Mouse (Mus musculus) kidney, adult 8-10 months (tissue): ENCODE results near the gene Zfp57.
"Not testable (repeated sequence)": the region's sequence is repeated elsewhere in the genome, so short reads cannot be mapped to it uniquely, and the experiment has no call there.

Experiments
- DNase-seq, 2 experiments: peaks; one replicate each; pipeline ENCODE4 v3.0.0; 2022

Gene Zfp57

DNA sequence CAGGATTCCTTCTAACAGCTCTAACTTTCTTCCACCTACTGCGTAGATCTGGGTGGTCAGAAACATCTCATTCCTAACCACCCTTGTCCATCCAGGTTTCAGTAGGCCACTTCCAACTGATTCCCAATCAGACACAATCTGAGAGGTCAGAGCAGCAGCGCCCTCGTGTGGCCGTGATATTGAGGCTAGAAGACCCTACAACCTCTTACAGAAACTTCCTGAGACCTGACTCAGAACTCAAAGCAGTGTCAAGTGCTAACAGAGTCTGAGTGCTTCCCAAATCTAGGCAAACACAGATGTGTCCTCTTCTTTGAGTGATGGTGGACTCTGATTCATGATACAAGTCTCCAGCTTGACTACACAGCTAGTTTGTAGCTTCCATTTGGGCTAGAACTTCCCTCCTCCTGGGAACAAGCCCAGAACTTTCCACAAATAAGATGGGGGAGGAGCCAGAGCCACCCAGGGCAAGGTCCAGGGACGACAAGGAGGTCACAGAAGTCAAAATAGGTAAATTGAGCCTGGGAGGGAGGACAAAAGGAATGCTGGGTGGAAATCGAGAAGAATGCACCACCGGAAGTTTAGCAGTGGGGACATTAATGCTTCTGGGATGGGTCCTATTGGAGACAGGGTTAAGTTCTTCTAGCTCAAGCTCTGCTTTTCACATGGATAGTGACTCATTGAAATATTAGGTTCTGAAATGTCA is 3.8 kb upstream of the Zfp57 start:
- peak; percentile 40 to 84 for DNase-seq

DNA sequence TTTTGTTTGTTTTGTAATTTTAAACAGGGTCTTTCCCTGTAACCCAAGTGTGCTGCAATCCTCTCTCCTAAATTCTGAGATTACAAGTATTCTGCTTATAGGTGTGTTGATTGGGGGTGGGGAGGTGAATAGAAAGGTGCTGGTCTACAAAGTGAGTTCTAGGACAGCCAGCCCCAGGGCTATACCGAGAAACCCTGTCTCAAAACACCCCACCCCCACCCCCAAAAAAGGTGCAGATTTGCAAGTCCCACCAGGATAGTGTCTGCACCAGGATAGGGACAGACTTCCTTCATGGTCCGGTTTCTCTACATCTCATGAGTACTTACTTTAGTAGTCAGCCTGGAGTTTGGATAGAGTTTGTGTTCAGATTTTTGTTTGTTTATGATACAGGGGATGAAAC is 2.5 kb upstream of the Zfp57 start:
- no peak for DNase-seq

- peak; percentile 44 to 53 for DNase-seq
Observed at GRCm38 (mm10) chr17:37002364-37003330, 1.7 kb downstream of the Zfp57 start.

GRCm38 (mm10) chr17:37003366-37003765 is 2.4 kb downstream of the Zfp57 start:
- no peak for DNase-seq

DNA sequence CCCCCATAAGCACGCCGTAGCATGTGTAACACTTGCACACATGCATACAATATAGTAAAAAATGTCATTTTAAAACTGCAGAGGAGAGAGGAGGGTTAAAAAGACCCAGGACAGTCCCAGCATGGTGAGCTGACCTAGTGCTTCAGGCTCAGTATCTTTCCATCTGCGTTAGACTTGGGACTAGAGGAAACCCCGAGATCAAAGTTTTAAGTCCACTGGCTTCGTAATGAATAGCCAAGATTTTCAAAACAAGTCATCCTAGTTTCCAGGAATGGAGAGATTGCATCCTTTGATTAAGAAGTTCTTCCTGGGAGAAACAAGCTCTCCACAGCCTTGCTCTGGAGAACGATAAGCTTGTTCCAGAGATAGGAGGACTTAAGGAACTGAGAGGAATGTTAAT is 7.2 kb downstream of the Zfp57 start:
- peak; percentile 10 to 12 for DNase-seq

- DNase-seq: no peak
Observed at GRCm38 (mm10) chr17:37009460-37010042, 8.6 kb downstream of the Zfp57 start.

GRCm38 (mm10) chr17:37011719-37012118 is 10.8 kb downstream of the Zfp57 start:
- DNase-seq: no peak

GRCm38 (mm10) chr17:37012141-37012540 is 11.2 kb downstream of the Zfp57 start:
- no peak for DNase-seq

DNA sequence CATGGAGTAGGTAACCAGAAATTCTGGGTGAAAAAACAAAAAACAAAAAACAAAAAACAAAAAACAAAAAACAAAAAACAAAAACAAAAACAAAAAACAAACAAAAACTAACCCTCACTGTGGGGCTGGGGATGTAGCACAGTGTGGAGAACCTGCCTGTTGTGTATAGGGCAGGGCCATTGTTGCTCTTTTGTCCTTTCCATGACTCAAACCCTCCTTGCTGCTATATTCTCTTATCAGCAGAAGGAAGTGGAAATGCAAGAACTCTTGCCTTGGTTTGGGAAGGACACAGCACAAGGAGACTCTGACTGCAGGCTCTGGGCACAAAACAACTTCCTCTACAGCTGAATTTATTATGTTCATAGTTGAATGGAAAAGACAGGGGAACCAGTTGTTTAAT is 15.4 kb downstream of the Zfp57 start:
- DNase-seq: no peak

GRCm38 (mm10) chr17:37018328-37018727 is 17.4 kb downstream of the Zfp57 start:
- no peak for DNase-seq

- DNase-seq: not testable (repeated sequence)
Observed at GRCm38 (mm10) chr17:37019242-37019641, 18.3 kb downstream of the Zfp57 start.

- no peak for DNase-seq
Observed at GRCm38 (mm10) chr17:37022628-37023576, 21.9 kb downstream of the Zfp57 start, which contains the start of gene Mog. Mog (minus strand) TSS chr17:37023398.

DNA sequence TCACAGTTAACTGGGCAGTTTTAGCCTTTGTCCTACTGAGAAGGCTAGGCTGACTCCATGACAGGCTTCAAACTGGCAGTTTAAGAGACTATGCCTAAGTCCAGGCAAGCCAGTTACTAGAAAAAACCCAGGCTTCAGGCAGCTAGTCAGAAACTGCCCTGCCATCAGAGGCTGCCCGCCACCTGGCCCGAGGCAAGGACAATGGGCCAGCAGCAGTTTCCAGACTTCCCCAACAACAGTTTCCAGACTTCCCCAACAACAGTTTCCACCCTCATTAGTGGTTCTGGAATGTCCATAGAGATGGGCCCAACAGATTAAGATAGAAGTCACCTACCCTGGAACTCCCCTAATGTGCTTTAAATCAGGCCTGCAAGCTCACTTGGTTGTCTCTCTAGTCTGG is 25.5 kb downstream of the Zfp57 start:
- DNase-seq: no peak

DNA sequence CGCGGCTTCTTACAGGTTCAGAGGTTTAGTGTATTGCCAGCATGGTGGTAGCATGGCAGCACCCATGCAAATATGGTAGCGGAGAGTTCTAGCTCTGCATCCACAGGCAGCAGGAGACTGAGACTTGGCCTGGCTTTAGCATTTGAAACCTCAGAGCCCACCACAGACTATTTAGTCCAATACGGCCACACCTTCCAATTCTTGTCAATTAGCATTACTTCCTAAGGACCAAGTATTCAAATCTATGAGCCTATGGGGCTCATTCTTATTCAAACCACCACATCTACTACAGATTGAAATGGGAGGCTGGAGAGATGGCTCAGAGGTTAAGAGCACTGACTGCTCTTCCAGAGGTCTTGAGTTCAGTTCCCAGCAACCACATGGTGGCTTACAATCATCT is 26.5 kb downstream of the Zfp57 start:
- DNase-seq: no peak

- no peak for DNase-seq
Observed at GRCm38 (mm10) chr17:37028212-37028611, 27.2 kb downstream of the Zfp57 start.

- peak; percentile 81 to 88 for DNase-seq
Observed at GRCm38 (mm10) chr17:37028683-37029120, 27.7 kb downstream of the Zfp57 start.

GRCm38 (mm10) chr17:37029162-37029561 is 28.2 kb downstream of the Zfp57 start:
- no peak for DNase-seq

DNA sequence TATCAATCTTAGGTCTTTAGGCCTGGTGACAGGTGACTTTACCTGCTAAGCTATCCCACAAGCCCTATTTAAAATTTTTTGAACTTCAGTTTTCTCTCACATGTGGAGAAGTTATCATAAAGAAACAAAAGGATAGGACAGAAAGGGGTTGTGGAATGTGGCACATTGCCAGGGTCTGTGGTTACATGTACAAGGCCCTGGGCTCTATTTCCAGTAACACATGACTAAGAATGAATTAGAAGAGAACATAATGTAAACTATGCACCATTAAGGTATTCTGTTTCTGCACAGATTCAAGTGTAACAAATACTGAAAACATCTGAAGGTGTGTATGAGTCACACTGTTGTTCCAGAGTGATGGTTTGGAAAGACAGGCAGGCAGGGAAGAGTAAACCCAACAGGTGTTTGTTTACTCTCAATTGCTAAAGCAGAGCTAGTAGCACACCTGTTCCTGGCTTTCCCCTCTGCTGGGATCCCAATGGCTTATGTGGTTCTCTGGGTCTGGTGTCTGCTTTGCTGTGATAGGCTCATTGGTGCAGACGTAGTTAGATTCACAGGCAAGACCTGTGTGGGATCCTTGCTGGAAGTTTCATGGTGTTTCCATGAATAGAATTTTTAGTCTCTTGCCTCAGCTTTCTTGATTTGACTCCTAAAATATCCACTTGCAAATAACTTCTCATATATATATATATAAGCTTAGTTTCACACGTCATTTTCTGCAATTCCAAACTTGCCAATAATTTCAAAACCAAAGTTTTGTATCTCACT is 38.3 kb downstream of the Zfp57 start:
- DNase-seq: no peak

GRCm38 (mm10) chr17:37044651-37045244 is 43.8 kb downstream of the Zfp57 start:
- DNase-seq: peak in 1 of 2 experiments; percentile 4

DNA sequence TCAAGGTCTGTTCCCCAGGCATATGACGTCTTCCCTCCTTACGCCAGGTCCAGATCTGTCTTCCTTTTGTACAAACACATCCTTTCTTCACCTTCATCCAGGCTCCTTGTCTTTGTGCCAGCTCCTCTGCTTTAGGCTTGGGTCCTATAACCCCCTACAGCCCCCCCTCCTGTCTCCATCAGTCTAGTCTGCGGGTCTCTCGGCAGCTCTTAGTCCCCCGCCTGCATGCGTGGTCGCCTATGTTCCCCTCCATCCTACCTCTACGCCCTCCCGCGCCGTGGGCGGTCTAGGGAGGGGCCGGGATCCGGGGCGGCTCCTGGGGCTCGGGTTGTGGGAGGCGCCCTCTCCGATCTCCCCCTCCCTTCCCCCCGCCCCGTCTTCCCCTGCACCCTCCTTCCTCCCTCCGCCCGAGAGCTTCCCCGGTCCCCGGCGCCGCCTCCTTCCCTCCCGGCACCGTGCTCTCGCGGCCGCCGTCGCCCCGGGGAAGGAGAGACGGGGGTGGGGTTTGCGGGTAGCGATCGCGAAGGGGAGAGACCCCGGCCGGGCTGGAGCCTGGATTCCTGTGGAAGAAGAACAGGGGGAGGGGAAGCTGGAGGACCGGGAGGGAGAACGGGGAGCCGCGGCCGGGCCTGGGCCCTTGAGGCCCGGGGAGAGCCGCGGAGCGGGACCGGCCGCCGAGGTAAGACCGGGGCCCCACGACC is 44.8 kb downstream of the Zfp57 start, which contains the start of gene Gabbr1:
TSS of gene Gabbr1 (plus strand) at position 356 of the 701 bp plus-strand sequence.
- DNase-seq: peak; percentile 65 to 67
